Mouse (Mus musculus) urinary bladder, postnatal 14 days (tissue): ENCODE results near the gene Fbxl22.

ENCODE experiments used
- DNase-seq: peaks from one replicate; pipeline ENCODE4 v3.0.0; 2021; ENCODE audit warnings: low spot score

Fbxl22 gene

GRCm38 (mm10) chr9:66506424-66506823, 8.0 kb downstream of the Fbxl22 start:
- DNase-seq: no peak

GRCm38 (mm10) chr9:66506011-66506410, 8.4 kb downstream of the Fbxl22 start:
- no peak for DNase-seq

- DNase-seq: no peak
Observed at GRCm38 (mm10) chr9:66505141-66505917, 9.1 kb downstream of the Fbxl22 start.

GRCm38 (mm10) chr9:66504518-66504917, 9.9 kb downstream of the Fbxl22 start:
- no peak for DNase-seq

- DNase-seq: no peak
Observed at GRCm38 (mm10) chr9:66503879-66504411, 10.4 kb downstream of the Fbxl22 start.

- DNase-seq: no peak
Observed at GRCm38 (mm10) chr9:66501248-66501647, 13.1 kb downstream of the Fbxl22 start.

- no peak for DNase-seq
Observed at GRCm38 (mm10) chr9:66493992-66494391, 20.4 kb downstream of the Fbxl22 start.

GRCm38 (mm10) chr9:66492361-66492760, 22.0 kb downstream of the Fbxl22 start:
- DNase-seq: no peak

- no peak for DNase-seq
Observed at GRCm38 (mm10) chr9:66488786-66489185, 25.6 kb downstream of the Fbxl22 start.

- DNase-seq: no peak
Observed at GRCm38 (mm10) chr9:66483429-66483828, 31.0 kb downstream of the Fbxl22 start.

- no peak for DNase-seq
Observed at GRCm38 (mm10) chr9:66477785-66478184, 36.6 kb downstream of the Fbxl22 start.

GRCm38 (mm10) chr9:66465087-66465486, 49.3 kb downstream of the Fbxl22 start:
- peak; percentile 9 for DNase-seq
